Mouse (Mus musculus): ENCODE measurements around the gene Cryab. TPM values are rescaled to one million over a fixed set of nuclear protein-coding genes. Genes with fewer than 3 reads are reported as not detected.

The Cryab gene
- polyA plus RNA-seq, 1 experiment from 2014 or later = 57.4 TPM

GRCm38 (mm10) chr9:50776162-50776760 lies 25.1 kb downstream of the Cryab start:
- Histone ChIP-seq H3K27me3 (ENCODE audit: insufficient read depth, low read length) (no peaks in the 10 kb centered on the region), H3K4me2 (replicated peaks; ENCODE audit: low read depth, low read length) (peak overlapping the region; percentile 82), H3K9me3 (ENCODE audit: low read length) (no peaks in the 10 kb centered on the region), H3K9ac (replicated peaks; ENCODE audit: low read length) (peak overlapping the region; percentile 97), H3K36me3 (ENCODE audit: insufficient read depth, low read length) (peaks cover 23% of the 10 kb centered on the region; the same call in 1 of the 2 replicates), H3K4me1 (ENCODE audit: insufficient read depth, low read length) (peaks cover 18% of the 10 kb centered on the region), H3K27ac (ENCODE audit: low read length) (no peak overlapping the region), H3K4me3 (ENCODE audit: low read length) (peak overlapping the region; percentile 95)
- 53% methylated on average over 11 of the region's 11 CpGs for WGBS
- ATAC-seq (ENCODE audit: low FRiP score, low TSS enrichment) = 0 out of 2 replicates have a peak, but pooled peaks have one; percentile 1

- WGBS = 81% methylated on average over 2 of the region's 2 CpGs
- Histone ChIP-seq H3K27ac (ENCODE audit: low read length) (no peak overlapping the region), H3K36me3 (ENCODE audit: insufficient read depth, low read length) (peaks cover 56% of the 10 kb centered on the region), H3K4me2 (replicated peaks; ENCODE audit: low read depth, low read length) (no peak overlapping the region), H3K27me3 (ENCODE audit: insufficient read depth, low read length) (no peaks in the 10 kb centered on the region), H3K4me3 (ENCODE audit: low read length) (no peak overlapping the region), H3K9me3 (ENCODE audit: low read length) (no peaks in the 10 kb centered on the region), H3K9ac (replicated peaks; ENCODE audit: low read length) (no peak overlapping the region), H3K4me1 (ENCODE audit: insufficient read depth, low read length) (no peaks in the 10 kb centered on the region)
- no peak for ATAC-seq (ENCODE audit: low FRiP score, low TSS enrichment)
Measured at GRCm38 (mm10) chr9:50782155-50782554, 31.0 kb downstream of the Cryab start.

GRCm38 (mm10) chr9:50795266-50795665 lies 44.1 kb downstream of the Cryab start:
- Histone ChIP-seq H3K27ac (ENCODE audit: low read length) (no peak overlapping the region), H3K4me2 (replicated peaks; ENCODE audit: low read depth, low read length) (no peak overlapping the region), H3K9me3 (ENCODE audit: low read length) (no peaks in the 10 kb centered on the region), H3K27me3 (ENCODE audit: insufficient read depth, low read length) (no peaks in the 10 kb centered on the region), H3K4me1 (ENCODE audit: insufficient read depth, low read length) (no peaks in the 10 kb centered on the region), H3K36me3 (ENCODE audit: insufficient read depth, low read length) (peaks cover 26% of the 10 kb centered on the region), H3K9ac (replicated peaks; ENCODE audit: low read length) (no peak overlapping the region), H3K4me3 (ENCODE audit: low read length) (no peak overlapping the region)
- WGBS = 86% methylated on average over 3 of the region's 3 CpGs
- no peak for ATAC-seq (ENCODE audit: low FRiP score, low TSS enrichment)

- peaks cover 24% of the 10 kb centered on the region for H3K36me3 ChIP-seq (ENCODE audit: insufficient read depth, low read length)
- H3K4me1 ChIP-seq (ENCODE audit: insufficient read depth, low read length) = no peaks in the 10 kb centered on the region
- no peak overlapping the region for H3K4me2 ChIP-seq (replicated peaks; ENCODE audit: low read depth, low read length)
- ATAC-seq (ENCODE audit: low FRiP score, low TSS enrichment) = no peak
- no peak overlapping the region for H3K4me3 ChIP-seq (ENCODE audit: low read length)
- no peak overlapping the region for H3K9ac ChIP-seq (replicated peaks; ENCODE audit: low read length)
- H3K27me3 ChIP-seq (ENCODE audit: insufficient read depth, low read length) = no peaks in the 10 kb centered on the region
- 83% methylated on average over 8 of the region's 8 CpGs for WGBS
- no peaks in the 10 kb centered on the region for H3K9me3 ChIP-seq (ENCODE audit: low read length)
- H3K27ac ChIP-seq (ENCODE audit: low read length) = no peak overlapping the region
Measured at GRCm38 (mm10) chr9:50796776-50797175, 45.7 kb downstream of the Cryab start.

GRCm38 (mm10) chr9:50797641-50798040 lies 46.5 kb downstream of the Cryab start:
- H3K27me3 ChIP-seq (ENCODE audit: insufficient read depth, low read length) = no peaks in the 10 kb centered on the region
- 98% methylated on average over 7 of the region's 7 CpGs for WGBS
- no peak overlapping the region for H3K4me2 ChIP-seq (replicated peaks; ENCODE audit: low read depth, low read length)
- H3K9ac ChIP-seq (replicated peaks; ENCODE audit: low read length) = no peak overlapping the region
- no peak overlapping the region for H3K4me3 ChIP-seq (ENCODE audit: low read length)
- no peaks in the 10 kb centered on the region for H3K9me3 ChIP-seq (ENCODE audit: low read length)
- no peak for ATAC-seq (ENCODE audit: low FRiP score, low TSS enrichment)
- no peaks in the 10 kb centered on the region for H3K4me1 ChIP-seq (ENCODE audit: insufficient read depth, low read length)
- no peak overlapping the region for H3K27ac ChIP-seq (ENCODE audit: low read length)
- peaks cover 17% of the 10 kb centered on the region for H3K36me3 ChIP-seq (ENCODE audit: insufficient read depth, low read length)

GRCm38 (mm10) chr9:50798368-50798767 lies 47.2 kb downstream of the Cryab start:
- Histone ChIP-seq H3K36me3 (ENCODE audit: insufficient read depth, low read length) (peaks cover 20% of the 10 kb centered on the region), H3K9me3 (ENCODE audit: low read length) (no peaks in the 10 kb centered on the region), H3K9ac (replicated peaks; ENCODE audit: low read length) (no peak overlapping the region), H3K4me1 (ENCODE audit: insufficient read depth, low read length) (no peaks in the 10 kb centered on the region), H3K27ac (ENCODE audit: low read length) (no peak overlapping the region), H3K4me2 (replicated peaks; ENCODE audit: low read depth, low read length) (no peak overlapping the region), H3K27me3 (ENCODE audit: insufficient read depth, low read length) (no peaks in the 10 kb centered on the region), H3K4me3 (ENCODE audit: low read length) (no peak overlapping the region)
- ATAC-seq (ENCODE audit: low FRiP score, low TSS enrichment) = no peak
- WGBS = 89% methylated on average over 5 of the region's 5 CpGs

- Histone ChIP-seq H3K9me3 (ENCODE audit: low read length) (no peaks in the 10 kb centered on the region), H3K4me3 (ENCODE audit: low read length) (no peak overlapping the region), H3K4me2 (replicated peaks; ENCODE audit: low read depth, low read length) (no peak overlapping the region), H3K36me3 (ENCODE audit: insufficient read depth, low read length) (peaks cover 37% of the 10 kb centered on the region), H3K9ac (replicated peaks; ENCODE audit: low read length) (no peak overlapping the region), H3K27ac (ENCODE audit: low read length) (no peak overlapping the region), H3K4me1 (ENCODE audit: insufficient read depth, low read length) (no peaks in the 10 kb centered on the region), H3K27me3 (ENCODE audit: insufficient read depth, low read length) (no peaks in the 10 kb centered on the region)
- ATAC-seq (ENCODE audit: low FRiP score, low TSS enrichment) = 0 out of 2 replicates have a peak, but pooled peaks have one; percentile 31
- WGBS = 54% methylated on average over 2 of the region's 2 CpGs
Measured at GRCm38 (mm10) chr9:50800985-50801384, 49.9 kb downstream of the Cryab start.

GRCm38 (mm10) chr9:50803055-50803671 lies 52.0 kb downstream of the Cryab start:
- ATAC-seq (ENCODE audit: low FRiP score, low TSS enrichment) = no peak
- H3K4me3 ChIP-seq (ENCODE audit: low read length) = no peak overlapping the region
- H3K4me2 ChIP-seq (replicated peaks; ENCODE audit: low read depth, low read length) = no peak overlapping the region
- H3K9me3 ChIP-seq (ENCODE audit: low read length) = no peaks in the 10 kb centered on the region
- no peak overlapping the region for H3K9ac ChIP-seq (replicated peaks; ENCODE audit: low read length)
- 88% methylated on average over 7 of the region's 7 CpGs for WGBS
- peaks cover 41% of the 10 kb centered on the region for H3K36me3 ChIP-seq (ENCODE audit: insufficient read depth, low read length)
- H3K27me3 ChIP-seq (ENCODE audit: insufficient read depth, low read length) = no peaks in the 10 kb centered on the region
- H3K4me1 ChIP-seq (ENCODE audit: insufficient read depth, low read length) = no peaks in the 10 kb centered on the region
- H3K27ac ChIP-seq (ENCODE audit: low read length) = no peak overlapping the region

Data from kidney, embryonic 16.5 days (tissue).